Mouse (Mus musculus) embryonic facial prominence, embryonic 15.5 days (tissue): Measurements from ENCODE around the gene Grk5. TPM values are rescaled to one million over a fixed set of nuclear protein-coding genes. Genes with fewer than 3 reads are reported as not detected.

Experiments used
- ATAC-seq: fragments of 200-750 bp; cut with Nextera tagmentation; 2 replicates; pipeline ENCODE4 v1.8.0; 2017; ENCODE audit warnings: low read depth, moderate TSS enrichment; ENCODE audit not compliant: insufficient number of reproducible peaks, low FRiP score, low TSS enrichment
- H3K27ac ChIP-seq: fragments of 300-500 bp; sonication (generic); replicated peaks from 2 replicates; pipeline ENCODE4 v1.5.1; 2015; ENCODE audit warnings: mild to moderate bottlenecking, inconsistent platforms
- H3K27me3 ChIP-seq: fragments of 300-500 bp; sonication (generic); 2 replicates; pipeline ENCODE4 v1.6.1; 2015; ENCODE audit warnings: inconsistent platforms
- H3K36me3 ChIP-seq: fragments of 300-500 bp; sonication (generic); 2 replicates; pipeline ENCODE4 v1.6.1; 2015; ENCODE audit warnings: mild to moderate bottlenecking, inconsistent platforms
- H3K4me1 ChIP-seq: fragments of 300-500 bp; sonication (generic); 2 replicates; pipeline ENCODE4 v1.6.1; 2015; ENCODE audit warnings: inconsistent platforms
- H3K4me2 ChIP-seq: fragments of 300-500 bp; sonication (generic); replicated peaks from 2 replicates; pipeline ENCODE4 v1.6.1; 2015; ENCODE audit warnings: mild to moderate bottlenecking, inconsistent platforms
- H3K4me3 ChIP-seq: fragments of 300-500 bp; sonication (generic); replicated peaks from 2 replicates; pipeline ENCODE4 v1.5.1; 2015; ENCODE audit warnings: mild to moderate bottlenecking, inconsistent platforms
- H3K9ac ChIP-seq: fragments of 300-500 bp; sonication (generic); 2 replicates; pipeline ENCODE4 v1.6.1; 2015; ENCODE audit warnings: inconsistent platforms
- H3K9me3 ChIP-seq: fragments of 300-500 bp; sonication (generic); replicated peaks from 2 replicates; pipeline ENCODE4 v1.6.1; 2016; ENCODE audit warnings: inconsistent platforms
- WGBS: fragments of 180-500 bp; shearing (Covaris S2); methylation state at CpG from one replicate; pipeline ENCODE4 v1.1.7; 2015; 5-methylcytosine and 5-hydroxymethylcytosine counted together
- polyA plus RNA-seq: library from polyadenylated mRNA; unstranded; fragments of >200 nt; fragmentation: Nextera tagmentation; extraction: Ambion mirVana; gene quantifications from 2 replicates; pipeline ENCODE4 v1.2.1, GENCODE M21; 2015

Gene Grk5
- polyA plus RNA-seq, 1 experiment from 2014 or later = 2.1 TPM

- Histone ChIP-seq H3K4me2 (no peak overlapping the region), H3K9me3 (no peaks in the 10 kb centered on the region), H3K27ac (no peak overlapping the region), H3K27me3 (no peaks in the 10 kb centered on the region), H3K9ac (no peak overlapping the region), H3K4me3 (no peak overlapping the region), H3K36me3 (no peaks in the 10 kb centered on the region), H3K4me1 (no peaks in the 10 kb centered on the region)
- 76% methylated on average over 5 of the region's 5 CpGs for WGBS
- no peak for ATAC-seq
Observed at GRCm38 (mm10) chr19:60981391-60981790, 91.8 kb downstream of the Grk5 start.

GRCm38 (mm10) chr19:60981894-60982293 is 92.3 kb downstream of the Grk5 start:
- no peaks in the 10 kb centered on the region for H3K9me3 ChIP-seq
- 77% methylated on average over 2 of the region's 2 CpGs for WGBS
- no peak overlapping the region for H3K9ac ChIP-seq
- no peak overlapping the region for H3K4me2 ChIP-seq
- H3K4me3 ChIP-seq = no peak overlapping the region
- H3K27ac ChIP-seq = no peak overlapping the region
- H3K4me1 ChIP-seq = no peaks in the 10 kb centered on the region
- H3K27me3 ChIP-seq = no peaks in the 10 kb centered on the region
- no peak for ATAC-seq
- H3K36me3 ChIP-seq = no peaks in the 10 kb centered on the region

- no peak overlapping the region for H3K4me3 ChIP-seq
- H3K27me3 ChIP-seq = no peaks in the 10 kb centered on the region
- no peaks in the 10 kb centered on the region for H3K9me3 ChIP-seq
- no peak for ATAC-seq
- H3K4me2 ChIP-seq = no peak overlapping the region
- H3K4me1 ChIP-seq = no peaks in the 10 kb centered on the region
- H3K36me3 ChIP-seq = no peaks in the 10 kb centered on the region
- WGBS = 76% methylated on average over 5 of the region's 5 CpGs
- H3K9ac ChIP-seq = no peak overlapping the region
- no peak overlapping the region for H3K27ac ChIP-seq
Observed at GRCm38 (mm10) chr19:60989766-60990165, 100.2 kb downstream of the Grk5 start.

GRCm38 (mm10) chr19:60994214-60994613 is 104.7 kb downstream of the Grk5 start:
- Histone ChIP-seq H3K36me3 (no peaks in the 10 kb centered on the region), H3K27ac (no peak overlapping the region), H3K4me2 (no peak overlapping the region), H3K27me3 (no peaks in the 10 kb centered on the region), H3K4me1 (no peaks in the 10 kb centered on the region), H3K9me3 (no peaks in the 10 kb centered on the region), H3K9ac (no peak overlapping the region), H3K4me3 (no peak overlapping the region)
- WGBS = 61% methylated on average over 3 of the region's 3 CpGs
- no peak for ATAC-seq

GRCm38 (mm10) chr19:60994845-60995244 is 105.3 kb downstream of the Grk5 start:
- H3K27ac ChIP-seq = no peak overlapping the region
- H3K4me3 ChIP-seq = no peak overlapping the region
- no peaks in the 10 kb centered on the region for H3K36me3 ChIP-seq
- no peaks in the 10 kb centered on the region for H3K9me3 ChIP-seq
- 81% methylated on average over 2 of the region's 2 CpGs for WGBS
- H3K9ac ChIP-seq = no peak overlapping the region
- no peaks in the 10 kb centered on the region for H3K4me1 ChIP-seq
- no peak for ATAC-seq
- no peaks in the 10 kb centered on the region for H3K27me3 ChIP-seq
- H3K4me2 ChIP-seq = no peak overlapping the region

- H3K4me2 ChIP-seq = no peak overlapping the region
- no peaks in the 10 kb centered on the region for H3K27me3 ChIP-seq
- no peak overlapping the region for H3K27ac ChIP-seq
- H3K4me1 ChIP-seq = no peaks in the 10 kb centered on the region
- no peaks in the 10 kb centered on the region for H3K36me3 ChIP-seq
- 73% methylated on average over 4 of the region's 4 CpGs for WGBS
- H3K9ac ChIP-seq = no peak overlapping the region
- ATAC-seq = no peak
- H3K4me3 ChIP-seq = no peak overlapping the region
- H3K9me3 ChIP-seq = no peaks in the 10 kb centered on the region
Observed at GRCm38 (mm10) chr19:60997784-60998183, 108.2 kb downstream of the Grk5 start.

GRCm38 (mm10) chr19:60999652-61000051 is 110.1 kb downstream of the Grk5 start:
- no peak for ATAC-seq
- WGBS = 80% methylated on average over 2 of the region's 2 CpGs

GRCm38 (mm10) chr19:61000958-61001357 is 111.4 kb downstream of the Grk5 start:
- no peaks in the 10 kb centered on the region for H3K4me1 ChIP-seq
- WGBS = 97% methylated on average over 2 of the region's 2 CpGs

More at GRCm38 (mm10) chr19:60999652-61000051, 110.1 kb downstream of the Grk5 start:
- Histone ChIP-seq H3K27ac (no peak overlapping the region), H3K4me3 (no peak overlapping the region), H3K9ac (no peak overlapping the region), H3K36me3 (no peaks in the 10 kb centered on the region), H3K4me1 (no peaks in the 10 kb centered on the region), H3K9me3 (no peaks in the 10 kb centered on the region), H3K4me2 (no peak overlapping the region), H3K27me3 (no peaks in the 10 kb centered on the region)

GRCm38 (mm10) chr19:61009266-61009665 is 119.7 kb downstream of the Grk5 start:
- no peak overlapping the region for H3K9ac ChIP-seq
- no peak overlapping the region for H3K4me3 ChIP-seq
- H3K9me3 ChIP-seq = no peaks in the 10 kb centered on the region
- WGBS = 89% methylated on average over 2 of the region's 2 CpGs
- H3K4me2 ChIP-seq = no peak overlapping the region
- ATAC-seq = no peak
- H3K27me3 ChIP-seq = no peaks in the 10 kb centered on the region
- no peak overlapping the region for H3K27ac ChIP-seq
- H3K4me1 ChIP-seq = no peaks in the 10 kb centered on the region
- no peaks in the 10 kb centered on the region for H3K36me3 ChIP-seq

More at GRCm38 (mm10) chr19:61000958-61001357, 111.4 kb downstream of the Grk5 start:
- Histone ChIP-seq H3K27ac (no peak overlapping the region), H3K27me3 (no peaks in the 10 kb centered on the region), H3K9ac (no peak overlapping the region), H3K4me2 (no peak overlapping the region), H3K36me3 (no peaks in the 10 kb centered on the region), H3K4me3 (no peak overlapping the region), H3K9me3 (no peaks in the 10 kb centered on the region)
- ATAC-seq = no peak

GRCm38 (mm10) chr19:61017477-61018266 is 128.1 kb downstream of the Grk5 start:
- H3K36me3 ChIP-seq = no peaks in the 10 kb centered on the region
- H3K9me3 ChIP-seq = no peaks in the 10 kb centered on the region
- H3K27me3 ChIP-seq = no peaks in the 10 kb centered on the region
- peaks cover 12% of the 10 kb centered on the region for H3K4me1 ChIP-seq
- no peak overlapping the region for H3K4me2 ChIP-seq
- H3K9ac ChIP-seq = no peak overlapping the region
- no peak for ATAC-seq
- no peak overlapping the region for H3K27ac ChIP-seq
- H3K4me3 ChIP-seq = no peak overlapping the region
- 72% methylated on average over 1 of the region's 1 CpGs for WGBS

GRCm38 (mm10) chr19:61021502-61021901 is 132.0 kb downstream of the Grk5 start:
- 31% methylated on average over 2 of the region's 2 CpGs for WGBS
- no peak overlapping the region for H3K9ac ChIP-seq
- no peak for ATAC-seq
- H3K4me1 ChIP-seq = peaks cover 12% of the 10 kb centered on the region
- no peaks in the 10 kb centered on the region for H3K36me3 ChIP-seq
- no peak overlapping the region for H3K4me3 ChIP-seq
- H3K27me3 ChIP-seq = no peaks in the 10 kb centered on the region
- H3K4me2 ChIP-seq = no peak overlapping the region; the same call in 1 of the 2 replicates
- peak overlapping the region; percentile 68 for H3K27ac ChIP-seq
- H3K9me3 ChIP-seq = no peaks in the 10 kb centered on the region
